Mouse (Mus musculus): ENCODE measurements at regions not wholly inside any gene's neighbourhood (a gene's known extent, or its start where the extent isn't known, plus 50 kb on each side); places are given as distances from the start of the nearest gene placed in this dataset.

DNA sequence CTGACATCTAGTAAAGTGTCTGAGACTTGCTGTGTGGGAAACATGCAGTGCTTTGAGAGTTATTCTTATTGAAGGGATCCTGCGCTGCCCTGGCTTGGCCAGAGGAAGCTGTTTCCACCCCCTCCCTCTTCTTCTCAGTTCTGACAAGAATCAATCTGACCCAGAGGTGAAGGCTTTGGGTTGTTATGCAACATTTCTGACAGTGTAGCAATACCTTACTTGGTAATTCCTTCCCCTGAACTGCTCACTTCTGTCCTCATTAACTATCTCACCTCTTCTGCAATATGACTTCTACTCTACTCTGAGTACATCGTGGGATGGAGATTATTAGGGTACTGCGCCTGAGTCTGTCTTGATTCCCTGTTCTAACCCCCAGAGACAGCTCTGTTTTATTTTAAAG, 586.8 kb upstream of the Nrsn1 start:
- TF ChIP-seq POLR2A (IDR thresholded peaks at IDR 0.05; ENCODE audit: control insufficient read depth, extremely low read depth, insufficient read depth, low read length, poor library complexity) (no peak), CTCF (IDR thresholded peaks at IDR 0.05; ENCODE audit: borderline replicate concordance, control insufficient read depth, extremely low read depth, insufficient read depth, low read length, poor library complexity) (no peak)
